Mouse (Mus musculus) right cerebral cortex, postnatal 36 days (tissue): ENCODE measurements at regions not wholly inside any gene's neighbourhood (a gene's known extent, or its start where the extent isn't known, plus 50 kb on each side); places are given as distances from the start of the nearest gene placed in this dataset.
"Not testable (repeated sequence)": the region's sequence is repeated elsewhere in the genome, so short reads cannot be mapped to it uniquely, and the experiment has no call there.

ENCODE experiments used
- DNase-seq, 2 experiments: peaks; one replicate each; pipeline ENCODE4 v3.0.0; 2022; ENCODE audit warnings: low spot score in 2 of 2, mixed read lengths in 1 of 2

DNA sequence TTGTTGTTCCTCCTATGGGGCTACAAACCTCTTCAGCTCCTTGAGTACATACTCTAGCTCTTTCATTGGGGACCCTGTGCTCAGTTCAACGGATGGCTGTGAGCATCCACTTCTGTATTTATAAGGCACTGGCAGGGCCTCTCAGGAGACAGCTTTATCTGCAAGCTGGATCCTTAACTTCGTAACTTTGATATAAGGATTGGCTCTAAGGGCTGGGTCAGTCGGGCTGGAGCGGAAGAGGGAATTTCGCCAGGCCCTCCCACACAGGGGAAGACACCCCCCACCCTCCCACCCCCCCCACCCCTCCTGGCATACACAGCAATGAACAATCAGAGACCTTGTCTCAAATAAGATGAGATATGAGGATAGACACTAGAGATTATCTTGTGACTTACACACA is 304.3 kb upstream of the Chordc1 start:
- DNase-seq: no peak

DNA sequence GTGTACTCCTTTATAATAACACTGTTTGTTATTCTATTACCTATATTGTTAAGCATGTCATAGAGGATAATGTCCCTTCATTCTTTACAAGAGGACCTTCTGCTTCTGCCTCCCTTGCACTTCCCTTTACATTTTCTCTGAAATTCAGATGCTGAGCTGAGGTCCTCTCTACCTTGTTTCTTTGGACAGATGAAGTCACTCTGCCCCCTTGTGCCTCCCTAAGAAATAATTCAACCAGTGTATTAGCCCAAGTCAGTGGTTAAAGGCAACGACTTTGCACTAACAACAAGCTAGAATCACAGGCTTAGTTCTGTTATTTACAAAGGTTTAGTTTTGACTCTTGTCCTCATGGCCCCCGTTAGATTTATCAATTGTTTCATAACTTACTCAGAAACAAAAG is 289.4 kb upstream of the Chordc1 start:
- DNase-seq: peak in 1 of 2 experiments; percentile 5

DNA sequence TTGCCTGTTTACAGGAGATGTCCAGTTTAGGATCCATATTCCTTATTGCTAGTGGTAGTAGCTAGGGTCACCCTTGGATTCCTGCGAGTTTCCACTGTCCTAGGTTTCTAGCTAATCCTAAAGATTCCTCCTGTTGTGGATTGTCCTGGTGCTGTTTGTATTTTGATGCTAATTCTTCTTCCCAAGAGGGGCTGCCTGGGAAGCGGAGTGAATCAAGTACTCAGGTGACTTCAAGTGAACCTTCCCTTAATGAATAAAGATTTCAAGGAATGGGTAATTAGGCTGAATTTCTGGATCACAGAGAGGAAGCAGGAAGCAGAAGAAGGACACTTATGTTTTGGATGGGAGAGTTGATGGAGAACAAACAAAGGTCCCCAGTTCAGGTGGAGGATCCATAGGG is 250.6 kb upstream of the Chordc1 start:
- no peak for DNase-seq

DNA sequence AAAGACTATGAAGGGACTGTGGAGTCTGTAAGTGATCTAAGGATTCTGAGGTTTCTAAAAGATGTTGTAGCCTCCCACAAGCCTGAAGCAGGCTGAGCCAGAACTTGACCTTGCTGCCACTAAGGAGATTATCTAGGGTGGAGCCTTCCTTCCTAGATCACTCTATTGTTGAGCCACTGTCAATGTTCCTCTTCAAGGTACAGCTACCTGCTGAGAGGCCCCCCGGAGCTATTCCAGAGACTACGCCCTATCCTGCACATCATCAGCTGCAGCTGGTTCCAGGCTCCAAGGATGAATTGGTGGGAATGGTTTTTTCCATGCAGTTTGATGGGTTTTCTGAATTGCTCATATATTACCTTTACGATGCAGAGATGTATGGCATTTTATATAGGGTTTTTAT is 249.3 kb upstream of the Chordc1 start:
- not testable (repeated sequence) for DNase-seq

DNA sequence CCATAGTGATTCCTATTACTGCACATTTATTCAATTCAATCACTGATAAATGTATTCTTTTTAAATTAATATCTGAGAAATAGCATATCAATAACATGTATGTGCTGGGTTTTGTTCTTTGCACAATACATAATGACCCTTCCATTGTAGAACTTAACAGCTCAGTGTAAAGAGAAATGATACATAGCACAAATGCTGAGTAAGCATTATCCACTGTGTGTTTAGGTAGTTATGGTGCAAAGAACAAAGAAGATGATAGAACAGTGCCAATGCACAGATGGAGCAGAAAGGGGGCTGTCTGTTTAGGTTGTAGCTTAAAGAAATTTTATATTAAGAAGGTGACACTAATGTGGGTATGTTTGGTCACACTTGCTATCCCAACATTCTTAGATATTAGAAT is 215.0 kb upstream of the Chordc1 start:
- DNase-seq: no peak

DNA sequence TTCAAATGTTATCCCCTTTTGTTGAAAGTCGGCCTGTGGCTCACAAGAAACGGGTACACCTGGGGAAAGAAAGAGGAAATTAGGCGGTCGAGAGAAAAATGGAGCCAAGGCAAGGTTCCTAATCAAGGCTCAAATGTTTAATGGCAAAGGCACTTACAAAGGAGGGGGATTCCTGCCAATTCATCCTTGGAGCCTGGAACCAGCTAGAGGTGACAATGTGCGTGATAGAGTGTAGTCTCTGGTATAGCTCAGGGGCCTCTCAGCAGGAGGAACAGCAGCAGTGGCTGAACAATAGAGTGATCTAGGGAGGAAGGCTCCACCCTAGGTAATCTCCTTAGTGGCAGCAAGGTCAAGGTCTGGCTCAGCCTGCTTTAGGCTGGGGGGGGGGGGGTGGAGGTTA is 213.5 kb upstream of the Chordc1 start:
- DNase-seq: not testable (repeated sequence)

DNA sequence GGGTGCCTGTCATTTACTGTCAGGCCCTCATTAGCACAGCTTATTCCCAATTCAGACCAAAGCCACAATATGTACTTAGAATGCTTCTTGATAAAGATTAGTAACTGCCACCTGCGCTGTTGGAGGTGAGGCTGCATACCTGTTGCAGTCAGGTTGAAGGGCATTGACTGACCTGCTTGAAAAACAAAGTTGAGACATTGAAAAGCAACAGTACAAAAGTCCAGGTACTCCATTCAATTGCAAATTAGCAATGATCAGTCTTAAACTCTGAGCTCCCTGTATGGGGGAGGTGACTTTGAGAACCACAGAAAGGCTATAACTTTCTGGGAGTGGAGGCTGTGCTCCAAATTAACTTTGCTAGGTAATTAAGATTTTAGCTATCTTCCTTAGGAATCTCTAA is 212.8 kb upstream of the Chordc1 start:
- not testable (repeated sequence) for DNase-seq
